Mouse (Mus musculus) kidney, postnatal 0 days (tissue): ENCODE measurements around the gene Erc2. TPM values are rescaled to one million over a fixed set of nuclear protein-coding genes. Genes with fewer than 3 reads are reported as not detected.

Source experiments
- ATAC-seq: fragments of 200-750 bp; cut with Nextera tagmentation; replicated peaks from 2 replicates; pipeline ENCODE4 v1.8.0; 2017; ENCODE audit warnings: low read depth, moderate number of reproducible peaks, moderate TSS enrichment, moderate library complexity; ENCODE audit not compliant: low FRiP score
- DNase-seq: peaks from one replicate; pipeline ENCODE4 v3.0.0-alpha.2; 2016; ENCODE audit warnings: low spot score
- H3K27ac ChIP-seq: fragments of 300-500 bp; sonication (generic); 2 replicates; pipeline ENCODE4 v1.5.1; 2014; ENCODE audit warnings: mild to moderate bottlenecking
- H3K27me3 ChIP-seq: fragments of 300-500 bp; sonication (generic); 2 replicates; pipeline ENCODE4 v1.6.1; 2014; ENCODE audit warnings: low read length, mixed read lengths; ENCODE audit not compliant: insufficient read depth
- H3K36me3 ChIP-seq: fragments of 300-500 bp; sonication (generic); 2 replicates; pipeline ENCODE4 v1.6.1; 2014; ENCODE audit warnings: low read length, mixed read lengths; ENCODE audit not compliant: insufficient read depth
- H3K4me1 ChIP-seq: fragments of 300-500 bp; sonication (generic); replicated peaks from 2 replicates; pipeline ENCODE4 v1.6.1; 2014; ENCODE audit warnings: antibody characterized with exemption, low read length, mixed read lengths; ENCODE audit not compliant: insufficient read depth
- H3K4me2 ChIP-seq: fragments of 300-500 bp; sonication (generic); 2 replicates; pipeline ENCODE4 v1.6.1; 2014; ENCODE audit warnings: mild to moderate bottlenecking, low read length, moderate library complexity, mixed read lengths
- H3K4me3 ChIP-seq: fragments of 300-500 bp; sonication (generic); replicated peaks from 2 replicates; pipeline ENCODE4 v1.5.1; 2014; ENCODE audit warnings: low read depth, low read length
- H3K9ac ChIP-seq: fragments of 300-500 bp; sonication (generic); 2 replicates; pipeline ENCODE4 v1.6.1; 2014; ENCODE audit warnings: low read depth, low read length
- H3K9me3 ChIP-seq: fragments of 300-500 bp; sonication (generic); replicated peaks from 2 replicates; pipeline ENCODE4 v1.6.1; 2016; ENCODE audit warnings: low read length, inconsistent platforms, mixed read lengths
- CTCF ChIP-seq: IDR thresholded peaks from 2 replicates; pipeline ENCODE4 v1.5.1; 2016; ENCODE audit warnings: antibody characterized with exemption, low read depth, mild to moderate bottlenecking, moderate library complexity
- WGBS: fragments of 180-500 bp; shearing (Covaris S2); extraction: QIAGEN DNeasy Blood & Tissue Kit; methylation state at CpG from one replicate; pipeline ENCODE4 v1.1.7; 2014; 5-methylcytosine and 5-hydroxymethylcytosine counted together
- polyA plus RNA-seq: library from polyadenylated mRNA; unstranded; fragments of >200 nt; fragmentation: Nextera tagmentation; extraction: Ambion mirVana; gene quantifications from 2 replicates; pipeline ENCODE4 v1.2.1, GENCODE M21; 2015

Gene Erc2
- polyA plus RNA-seq, 1 experiment from 2014 or later: 6.8 TPM

DNA sequence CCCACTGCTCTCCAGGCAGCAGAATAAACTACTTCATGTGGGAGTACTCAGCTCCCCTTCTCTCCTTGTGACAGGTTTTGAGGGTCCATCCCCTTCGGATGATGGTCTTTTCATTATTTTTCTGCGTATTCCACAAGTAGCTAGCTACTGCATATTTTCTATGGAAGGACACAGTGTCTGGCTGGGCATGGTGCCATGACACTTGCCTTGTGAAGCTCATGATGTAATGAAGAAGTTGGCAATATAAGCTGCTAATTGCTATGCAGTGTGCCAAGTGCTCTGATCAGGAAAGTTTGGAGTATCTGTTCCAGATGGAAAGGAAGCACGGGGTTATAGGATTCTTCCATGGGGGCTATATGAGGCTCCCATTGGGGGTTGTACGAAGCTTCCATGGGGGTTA is 533.5 kb downstream of the Erc2 start:
- Histone ChIP-seq H3K27me3 (no peaks in the 10 kb centered on the region), H3K4me1 (no peaks in the 10 kb centered on the region), H3K27ac (no peak overlapping the region), H3K9ac (no peak overlapping the region), H3K9me3 (no peaks in the 10 kb centered on the region), H3K4me2 (no peak overlapping the region), H3K4me3 (no peak overlapping the region), H3K36me3 (no peaks in the 10 kb centered on the region)
- ATAC-seq (no peak), DNase-seq (no peak)
- WGBS: 82% methylated on average over 4 of the region's 4 CpGs
- TF ChIP-seq CTCF: no peak

DNA sequence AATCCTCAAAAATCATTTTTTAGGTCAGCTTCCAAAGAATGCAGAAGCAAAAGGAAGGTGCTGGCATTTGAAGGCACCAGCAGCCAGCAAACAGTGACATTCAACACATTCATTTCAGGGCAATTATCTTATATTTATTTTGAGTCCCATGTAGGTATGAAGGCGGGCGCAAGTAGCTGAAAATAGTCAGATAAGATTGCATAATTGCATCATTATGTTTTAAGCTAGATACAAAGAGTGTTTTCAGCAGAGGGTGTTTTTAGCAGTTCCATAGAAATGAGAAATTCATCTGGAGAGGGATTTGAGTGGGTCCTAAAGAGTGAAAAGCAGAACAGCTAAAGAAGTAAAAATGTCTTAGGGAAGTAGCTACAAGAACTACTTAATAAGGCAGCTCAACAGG is 538.6 kb downstream of the Erc2 start:
- Histone ChIP-seq H3K9me3 (no peaks in the 10 kb centered on the region), H3K36me3 (no peaks in the 10 kb centered on the region), H3K27me3 (no peaks in the 10 kb centered on the region), H3K4me1 (0 out of 2 replicates have a peak, but pooled peaks cover 4% of the 10 kb centered on the region), H3K4me2 (no peak overlapping the region), H3K27ac (no peak overlapping the region), H3K4me3 (no peak overlapping the region), H3K9ac (no peak overlapping the region)
- WGBS: 99% methylated on average over 2 of the region's 2 CpGs
- no peak for ATAC-seq
- no peak for DNase-seq
- no peak for TF ChIP-seq CTCF

DNA sequence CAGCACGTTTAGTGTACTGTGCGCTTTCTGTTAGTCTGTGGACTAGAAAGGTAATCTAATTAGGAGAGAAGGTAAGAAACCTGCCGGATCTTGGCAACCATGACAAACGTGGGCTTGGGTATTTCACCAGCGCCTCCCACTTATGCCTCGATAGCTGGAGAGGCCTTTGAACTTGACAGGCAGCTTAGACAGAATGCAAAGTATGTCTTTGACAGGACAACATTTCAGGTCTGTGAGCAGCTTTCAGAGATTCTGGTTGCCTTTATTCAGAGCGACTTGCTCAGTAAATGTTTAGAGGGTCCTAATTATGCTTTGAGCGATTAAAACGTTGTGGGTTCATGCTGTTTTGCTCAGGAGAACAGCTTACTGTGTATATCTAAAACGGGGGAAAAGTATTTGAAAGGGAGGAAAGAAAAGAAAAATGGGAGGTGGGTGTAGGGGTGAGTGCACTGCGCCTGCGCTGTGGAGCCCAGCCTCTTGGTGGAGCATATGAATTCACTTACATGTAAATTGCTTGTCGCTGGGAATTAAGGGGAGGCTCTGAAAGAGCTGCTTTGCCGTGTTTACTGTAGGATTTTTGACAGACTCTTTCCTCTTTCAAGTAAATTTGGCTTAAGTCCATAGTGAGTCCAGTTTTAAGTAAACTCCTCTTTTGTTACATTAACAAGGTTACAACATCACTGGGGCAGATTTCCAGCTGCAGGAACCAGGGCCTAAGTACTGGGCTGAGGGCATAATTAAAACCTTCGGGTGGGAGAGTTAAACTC is 542.6 kb downstream of the Erc2 start:
- Histone ChIP-seq H3K27ac (peak overlapping the region; percentile 73), H3K36me3 (no peaks in the 10 kb centered on the region), H3K9ac (no peak overlapping the region), H3K4me3 (no peak overlapping the region), H3K9me3 (no peaks in the 10 kb centered on the region), H3K27me3 (no peaks in the 10 kb centered on the region), H3K4me1 (0 out of 2 replicates have a peak, but pooled peaks cover 4% of the 10 kb centered on the region), H3K4me2 (peak overlapping the region; percentile 2; the same call in 1 of the 2 replicates)
- WGBS: 30% methylated on average over 15 of the region's 15 CpGs
- DNase-seq (peak; percentile 88), ATAC-seq (no peak)
- TF ChIP-seq CTCF: no peak

DNA sequence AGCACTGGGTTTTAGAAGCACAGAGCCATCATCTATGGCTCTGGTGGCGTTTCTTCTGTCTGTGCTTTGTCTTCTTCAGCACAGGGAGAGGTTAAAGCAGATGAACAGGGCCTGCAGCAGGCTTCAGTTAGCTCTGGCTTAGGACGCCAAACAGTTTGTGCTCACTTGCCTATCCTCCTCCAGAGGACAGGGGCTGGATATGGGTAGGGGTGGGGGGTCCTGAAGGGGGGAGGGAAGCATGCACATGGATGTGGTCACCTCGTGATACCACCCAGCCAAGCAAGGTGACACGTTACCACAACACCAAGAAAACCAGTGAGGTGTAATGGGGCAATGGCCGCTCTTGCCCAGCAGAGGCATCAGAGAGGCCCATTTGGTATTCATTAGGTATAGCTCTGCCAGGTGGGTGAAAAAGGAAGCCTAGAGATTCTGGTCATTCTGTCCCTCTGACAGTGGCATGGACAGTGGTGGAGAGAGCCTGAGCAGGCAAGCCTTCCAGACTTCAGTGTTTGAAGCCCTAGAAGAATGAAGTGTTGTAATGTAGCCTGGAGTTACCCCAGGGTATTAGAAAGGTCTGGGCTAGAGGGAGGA is 543.5 kb downstream of the Erc2 start:
- DNase-seq: peak; percentile 9
- ATAC-seq: no peak
- Histone ChIP-seq H3K9ac (no peak overlapping the region), H3K36me3 (no peaks in the 10 kb centered on the region), H3K27me3 (no peaks in the 10 kb centered on the region), H3K9me3 (no peaks in the 10 kb centered on the region), H3K27ac (peak overlapping the region; percentile 47; the same call in 1 of the 2 replicates), H3K4me3 (no peak overlapping the region), H3K4me2 (no peak overlapping the region), H3K4me1 (0 out of 2 replicates have a peak, but pooled peaks cover 4% of the 10 kb centered on the region)
- peak; percentile 38; the same call in 1 of the 2 replicates for TF ChIP-seq CTCF
- 54% methylated on average over 5 of the region's 5 CpGs for WGBS

DNA sequence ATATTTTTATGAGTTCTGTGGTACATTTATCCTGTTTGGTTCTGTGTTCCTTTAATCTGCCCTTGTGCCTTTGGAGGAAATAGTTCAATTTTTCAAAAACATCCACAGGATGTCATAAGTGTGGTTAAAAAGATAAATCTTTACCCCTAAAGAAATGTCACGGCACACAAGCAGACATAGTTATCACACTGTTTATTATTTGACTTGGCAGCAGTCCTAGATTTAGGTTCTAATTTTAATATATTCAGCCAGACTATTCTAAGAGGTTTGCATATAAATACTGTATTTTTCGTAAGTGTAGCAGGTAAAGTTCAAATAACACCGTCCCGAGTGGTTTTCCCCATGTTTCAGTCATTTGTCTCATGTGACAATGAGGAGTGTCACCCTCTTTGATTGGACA is 548.5 kb downstream of the Erc2 start:
- Histone ChIP-seq H3K9ac (no peak overlapping the region), H3K4me1 (no peaks in the 10 kb centered on the region), H3K9me3 (no peaks in the 10 kb centered on the region), H3K27me3 (no peaks in the 10 kb centered on the region), H3K4me2 (no peak overlapping the region), H3K4me3 (no peak overlapping the region), H3K36me3 (no peaks in the 10 kb centered on the region), H3K27ac (no peak overlapping the region)
- WGBS: 56% methylated on average over 4 of the region's 4 CpGs
- ATAC-seq: no peak
- TF ChIP-seq CTCF: no peak
- DNase-seq: peak; percentile 61

DNA sequence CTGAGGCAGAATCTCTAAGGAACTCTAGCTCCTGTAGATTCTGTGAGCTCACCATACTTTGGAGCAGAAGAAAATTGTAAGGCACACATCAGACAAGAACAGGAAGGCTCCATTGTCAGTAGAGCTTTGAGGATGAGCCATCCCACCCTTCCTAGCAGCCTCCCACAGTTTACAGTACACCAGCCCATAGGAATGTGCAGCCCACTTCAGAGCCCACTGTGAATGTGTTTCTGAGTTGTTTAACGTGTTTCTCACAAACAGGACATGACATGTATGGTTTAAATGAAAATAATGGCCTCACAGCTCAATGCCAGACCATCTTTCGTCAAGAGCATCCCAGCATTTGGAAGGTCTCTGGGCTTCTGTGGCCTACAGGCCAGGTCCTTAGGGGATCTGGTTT is 549.1 kb downstream of the Erc2 start:
- H3K27me3 ChIP-seq: no peaks in the 10 kb centered on the region
- H3K36me3 ChIP-seq: no peaks in the 10 kb centered on the region
- ATAC-seq: no peak
- no peak overlapping the region for H3K4me3 ChIP-seq
- no peak overlapping the region for H3K9ac ChIP-seq
- H3K27ac ChIP-seq: no peak overlapping the region
- H3K4me2 ChIP-seq: no peak overlapping the region
- H3K4me1 ChIP-seq: no peaks in the 10 kb centered on the region
- H3K9me3 ChIP-seq: no peaks in the 10 kb centered on the region
- DNase-seq: peak; percentile 22
- no peak for TF ChIP-seq CTCF
- WGBS: 66% methylated on average over 2 of the region's 2 CpGs
